Mouse (Mus musculus) midbrain, embryonic 14.5 days (tissue): Measurements from ENCODE around the gene 4931409K22Rik. TPM values are rescaled to one million over a fixed set of nuclear protein-coding genes. Genes with fewer than 3 reads are reported as not detected.

Source experiments
- microRNA counts: library from miRNA; unstranded; fragments of <30 nt; microRNA quantifications from one replicate; lab custom pipeline; 2016
- microRNA-seq: library from miRNA; unstranded; fragments of <30 nt; microRNA quantifications from one replicate; pipeline ENCODE4, GENCODE M21; 2016
- polyA plus RNA-seq: library from polyadenylated mRNA; unstranded; fragments of >200 nt; fragmentation: Nextera tagmentation; extraction: Ambion mirVana; gene quantifications from 2 replicates; pipeline ENCODE4 v1.2.1, GENCODE M21; 2014

Gene 4931409K22Rik
- polyA plus RNA-seq, 1 experiment from 2014 or later: not detected

MicroRNA genes within 50 kb of the gene (microRNA counts, 519-probe panel; counts per million panel counts)
- microRNA mmu-miR-671-3p (lab: Ali Mortazavi, UCI): not detected
- not detected for microRNA mmu-miR-671-5p (lab: Ali Mortazavi, UCI)

Small RNA genes lying within 50 kb of the gene (microRNA-seq; reads per million reads assigned to microRNA genes)
- gene Mir671: 536 reads per million, percentile 74 among the genes with 10 or more reads in this experiment

Other genes starting within 250 kb of the 4931409K22Rik start
- 10.2 and 13.1 TPM in 2 replicates for gene Kcnh2, start 205.2 kb downstream of the 4931409K22Rik start, polyA plus RNA-seq
- gene Nos3, start 192.0 kb downstream of the 4931409K22Rik start, polyA plus RNA-seq: 5.1 and 7.0 TPM in 2 replicates
- gene Atg9b, start 164.7 kb downstream of the 4931409K22Rik start, polyA plus RNA-seq: 0.72 and 1.0 TPM in 2 replicates
- 45.3 and 52.1 TPM in 2 replicates for gene Abcb8, start 163.1 kb downstream of the 4931409K22Rik start, polyA plus RNA-seq
- gene Asic3, start 143.4 kb downstream of the 4931409K22Rik start, polyA plus RNA-seq: not detected in 2 replicates
- 110 and 136 TPM in 2 replicates for gene Cdk5, start 133.3 kb downstream of the 4931409K22Rik start, polyA plus RNA-seq
- 14.8 TPM in 2 replicates for gene Slc4a2, start 133.0 kb downstream of the 4931409K22Rik start, polyA plus RNA-seq
- gene Fastk, start 111.5 kb downstream of the 4931409K22Rik start, polyA plus RNA-seq: 91.8 and 105 TPM in 2 replicates
- 51.0 and 64.1 TPM in 2 replicates for gene Tmub1, start 109.0 kb downstream of the 4931409K22Rik start, polyA plus RNA-seq
- gene Agap3, start 104.6 kb downstream of the 4931409K22Rik start, polyA plus RNA-seq: 65.1 and 79.0 TPM in 2 replicates
- 0.05 and 0.12 TPM in 2 replicates for gene Gbx1, start 29.6 kb downstream of the 4931409K22Rik start, polyA plus RNA-seq
- gene Asb10, start 15.8 kb downstream of the 4931409K22Rik start, polyA plus RNA-seq: 0.09 and 0.12 TPM in 2 replicates
- 79.3 and 88.1 TPM in 2 replicates for gene Abcf2, start 20.7 kb upstream of the 4931409K22Rik start, polyA plus RNA-seq
- 12.4 and 19.4 TPM in 2 replicates for gene Chpf2, start 29.9 kb upstream of the 4931409K22Rik start, polyA plus RNA-seq
- 158 and 199 TPM in 2 replicates for gene Smarcd3, start 67.6 kb upstream of the 4931409K22Rik start, polyA plus RNA-seq
- 42.3 and 54.1 TPM in 2 replicates for gene Nub1, start 128.7 kb upstream of the 4931409K22Rik start, polyA plus RNA-seq
- 2.0 and 5.6 TPM in 2 replicates for gene Wdr86, start 173.9 kb upstream of the 4931409K22Rik start, polyA plus RNA-seq
- 1.6 TPM in 1 of 2 replicates, not detected in the other for gene Crygn, start 201.2 kb upstream of the 4931409K22Rik start, polyA plus RNA-seq